Mouse (Mus musculus) MEL (cell line): ENCODE data around the gene Ywhae.

Experiments used
- MAX ChIP-seq: IDR thresholded peaks from 2 replicates; pipeline ENCODE4 v1.6.1; 2011; ENCODE audit warnings: low read length, improper control_type of control experiment
- MYB ChIP-seq: IDR thresholded peaks from 2 replicates; pipeline ENCODE4 v1.6.1; 2011; ENCODE audit warnings: mild to moderate bottlenecking, low read depth, low read length, improper control_type of control experiment
- POLR2A ChIP-seq, 2 experiments: IDR thresholded peaks; 2 replicates each; pipeline ENCODE4 v1.6.1; 2011 to 2012; ENCODE audit warnings: low read length in 2 of 2, mild to moderate bottlenecking in 2 of 2, control low read depth in 1 of 2, improper control_type of control experiment in 1 of 2, low read depth in 1 of 2, moderate library complexity in 1 of 2; ENCODE audit not compliant: control insufficient read depth in 1 of 2, insufficient read depth in 1 of 2, poor library complexity in 1 of 2
- POLR2AphosphoS5 ChIP-seq: IDR thresholded peaks from 2 replicates; pipeline ENCODE4 v1.6.1; 2012; ENCODE audit warnings: low read depth, borderline replicate concordance, mild to moderate bottlenecking, inconsistent platforms, low read length, moderate library complexity, mixed read lengths

GRCm38 (mm10) chr11:75801369-75801768 is 68.7 kb downstream of the Ywhae start:
- TF ChIP-seq POLR2AphosphoS5 = no peak
- TF ChIP-seq MAX = no peak
- no peak for TF ChIP-seq MYB
- no peak for TF ChIP-seq POLR2A (IDR thresholded peaks at IDR 0.05; ENCODE audit: control insufficient read depth in 1 of 2, insufficient read depth in 1 of 2, low read depth in 1 of 2, low read length in 2 of 2, poor library complexity in 1 of 2)
